Mouse (Mus musculus) CH12.LX (cell line): ENCODE data around the gene Ctnnbip1.

Source experiments
- CTCF ChIP-seq, 2 experiments: IDR thresholded peaks in 1 of 2; conservative IDR thresholded peaks in 1 of 2; 2 replicates each; pipeline ENCODE4 v1.5.1; 2011 to 2012; ENCODE audit warnings: low read depth in 2 of 2, low read length in 2 of 2, improper control_type of control experiment in 1 of 2, inconsistent platforms in 1 of 2, mild to moderate bottlenecking in 1 of 2, moderate library complexity in 1 of 2
- ETS1 ChIP-seq: conservative IDR thresholded peaks from 2 replicates; pipeline ENCODE4 v1.6.1; 2012; ENCODE audit warnings: low read depth, mild to moderate bottlenecking, inconsistent platforms, low read length, improper control_type of control experiment, moderate library complexity
- POLR2A ChIP-seq: IDR thresholded peaks from 2 replicates; pipeline ENCODE4 v1.6.1; 2011; ENCODE audit warnings: low read depth, mild to moderate bottlenecking, improper control_type of control experiment, low read length
- USF1 ChIP-seq: IDR thresholded peaks from 2 replicates; pipeline ENCODE4 v1.6.1; 2014; ENCODE audit warnings: low read depth, mild to moderate bottlenecking, inconsistent platforms, low read length, improper control_type of control experiment
- USF2 ChIP-seq: conservative IDR thresholded peaks from 2 replicates; pipeline ENCODE4 v1.6.1; 2011; ENCODE audit warnings: low read depth, low read length, improper control_type of control experiment
- ZMIZ1 ChIP-seq: IDR thresholded peaks from 2 replicates; pipeline ENCODE4 v1.6.1; 2012; ENCODE audit warnings: low read depth, mild to moderate bottlenecking, inconsistent platforms, low read length, improper control_type of control experiment

DNA sequence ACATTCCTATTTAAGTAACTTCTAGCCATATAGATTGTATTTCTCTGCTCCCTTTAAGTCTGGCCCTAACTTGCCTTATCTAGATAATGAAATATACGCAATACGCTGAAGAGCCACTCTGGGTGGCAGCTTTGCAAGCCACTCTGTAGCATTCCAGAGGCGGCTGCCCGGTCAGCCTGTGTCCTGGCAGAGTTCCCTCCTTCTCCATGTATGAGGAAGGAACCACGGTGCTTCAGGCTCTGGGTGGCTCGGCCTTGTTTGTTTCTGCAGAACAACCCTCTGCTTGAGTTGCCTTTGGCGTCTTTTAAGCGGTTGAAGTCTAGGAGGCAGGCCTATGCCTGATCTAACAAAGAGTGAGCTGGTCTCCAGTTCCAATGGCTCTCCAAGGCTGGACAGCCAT is 54.8 kb downstream of the Ctnnbip1 start:
- TF ChIP-seq POLR2A (no peak), USF1 (no peak), CTCF (conservative IDR thresholded peaks at IDR 0.05 in 1 of 2, IDR thresholded peaks at IDR 0.05 in 1 of 2; ENCODE audit: low read depth in 2 of 2, low read length in 2 of 2) (no peak), USF2 (no peak), ZMIZ1 (no peak), ETS1 (no peak)
